Mouse (Mus musculus) heart, embryonic 16.5 days (tissue): ENCODE data around the gene Pef1. TPM values are rescaled to one million over a fixed set of nuclear protein-coding genes. Genes with fewer than 3 reads are reported as not detected.

Source experiments
- ATAC-seq: fragments of 200-750 bp; cut with Nextera tagmentation; replicated peaks from 2 replicates; pipeline ENCODE4 v1.8.0; 2017; ENCODE audit warnings: moderate number of reproducible peaks; ENCODE audit not compliant: insufficient read depth, low FRiP score; ENCODE audit errors: extremely low read depth
- H3K27ac ChIP-seq: fragments of 300-500 bp; sonication (generic); 2 replicates; pipeline ENCODE4 v1.5.1; 2014; ENCODE audit warnings: mild to moderate bottlenecking, low read length, control low read depth, moderate library complexity
- H3K27me3 ChIP-seq: fragments of 300-500 bp; sonication (generic); 2 replicates; pipeline ENCODE4 v1.6.1; 2014; ENCODE audit warnings: low read length, mixed read lengths; ENCODE audit not compliant: control insufficient read depth, insufficient read depth
- H3K36me3 ChIP-seq: fragments of 300-500 bp; sonication (generic); 2 replicates; pipeline ENCODE4 v1.6.1; 2014; ENCODE audit not compliant: control insufficient read depth, insufficient read depth
- H3K4me1 ChIP-seq: fragments of 300-500 bp; sonication (generic); 2 replicates; pipeline ENCODE4 v1.6.1; 2014; ENCODE audit warnings: low read length, mixed read lengths; ENCODE audit not compliant: control insufficient read depth, insufficient read depth
- H3K4me2 ChIP-seq: fragments of 300-500 bp; sonication (generic); 2 replicates; pipeline ENCODE4 v1.6.1; 2014; ENCODE audit warnings: low read depth, mild to moderate bottlenecking, control low read depth, low read length
- H3K4me3 ChIP-seq: fragments of 300-500 bp; sonication (generic); 2 replicates; pipeline ENCODE4 v1.5.1; 2014; ENCODE audit warnings: mild to moderate bottlenecking, control low read depth, low read length
- H3K9ac ChIP-seq: fragments of 300-500 bp; sonication (generic); 2 replicates; pipeline ENCODE4 v1.6.1; 2014; ENCODE audit warnings: low read length, control low read depth
- H3K9me3 ChIP-seq: fragments of 300-500 bp; sonication (generic); replicated peaks from 2 replicates; pipeline ENCODE4 v1.6.1; 2016; ENCODE audit warnings: low read length; ENCODE audit not compliant: control insufficient read depth
- WGBS: fragments of 180-500 bp; shearing (Covaris S2); extraction: QIAGEN DNeasy Blood & Tissue Kit; methylation state at CpG from one replicate; pipeline ENCODE4 v1.1.7; 2014; 5-methylcytosine and 5-hydroxymethylcytosine counted together
- polyA plus RNA-seq: library from polyadenylated mRNA; unstranded; fragments of >200 nt; fragmentation: Nextera tagmentation; extraction: Ambion mirVana; gene quantifications from 2 replicates; pipeline ENCODE4 v1.2.1, GENCODE M21; 2015

Gene Pef1
- polyA plus RNA-seq, 1 experiment from 2014 or later: 61.9 TPM

DNA sequence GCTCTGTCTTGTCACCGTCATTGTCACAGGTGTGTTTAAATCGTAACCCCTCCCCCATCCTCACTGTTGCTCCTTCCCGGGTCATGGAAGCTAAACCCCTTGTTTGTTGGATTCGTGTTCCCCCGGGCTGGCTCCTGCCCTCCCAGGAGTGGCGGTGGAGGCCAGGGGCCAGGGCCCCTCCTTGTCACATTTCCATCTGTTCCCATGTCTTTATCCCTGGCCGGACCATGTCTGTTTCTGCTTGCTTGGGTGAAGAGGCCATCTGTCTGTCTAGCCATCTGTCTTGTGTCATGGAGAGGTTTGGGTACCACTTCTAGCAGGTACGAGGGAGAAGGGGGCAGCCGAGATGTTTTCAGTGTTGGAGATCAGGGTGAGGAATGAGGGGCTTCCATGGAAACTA lies 20.1 kb upstream of the Pef1 start:
- no peak overlapping the region for H3K9ac ChIP-seq
- ATAC-seq: no peak
- no peak overlapping the region for H3K4me2 ChIP-seq
- peaks cover 12% of the 10 kb centered on the region for H3K4me1 ChIP-seq
- peaks cover 18% of the 10 kb centered on the region for H3K27me3 ChIP-seq
- 0 out of 2 replicates have a peak overlapping the region, but pooled peaks have one; percentile 8 for H3K27ac ChIP-seq
- 55% methylated on average over 9 of the region's 9 CpGs for WGBS
- no peak overlapping the region for H3K4me3 ChIP-seq
- H3K9me3 ChIP-seq: no peaks in the 10 kb centered on the region
- no peaks in the 10 kb centered on the region for H3K36me3 ChIP-seq

DNA sequence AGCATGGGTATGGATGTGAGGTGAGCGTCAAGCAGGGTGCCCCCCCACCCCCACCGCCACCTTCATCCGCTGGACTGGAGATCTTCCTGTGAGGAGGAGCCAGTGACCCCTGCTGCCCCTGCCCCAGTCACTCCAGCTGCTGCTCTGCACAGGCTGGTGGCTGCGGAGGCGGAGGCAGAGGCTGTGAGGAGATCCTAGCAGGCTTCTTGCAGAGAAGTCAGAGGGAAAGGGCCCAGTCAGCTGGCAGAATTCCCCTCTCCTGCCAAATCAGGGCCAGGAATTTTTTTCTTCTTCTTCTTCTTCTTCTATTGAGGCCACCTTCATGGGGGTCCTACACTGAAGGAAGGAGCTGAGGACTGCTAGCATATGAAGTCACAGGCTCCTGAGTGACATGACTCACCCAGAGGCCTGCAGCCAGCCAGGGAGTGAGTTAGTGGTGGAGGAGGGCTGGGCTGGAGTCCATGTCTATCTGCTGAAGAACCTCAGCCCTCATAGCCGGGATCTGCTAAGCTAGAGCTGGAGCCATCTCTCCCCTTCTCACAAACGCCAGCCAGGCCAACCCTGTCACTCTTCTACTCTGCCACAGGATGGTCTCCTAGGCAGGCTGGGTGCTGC lies 17.9 kb upstream of the Pef1 start:
- Histone ChIP-seq H3K36me3 (no peaks in the 10 kb centered on the region), H3K27ac (no peak overlapping the region), H3K4me1 (peaks cover 12% of the 10 kb centered on the region), H3K9me3 (no peaks in the 10 kb centered on the region), H3K9ac (no peak overlapping the region), H3K4me2 (no peak overlapping the region), H3K27me3 (peaks cover 19% of the 10 kb centered on the region), H3K4me3 (no peak overlapping the region)
- 0 out of 2 replicates have a peak, but pooled peaks have one; percentile 43 for ATAC-seq
- WGBS: 51% methylated on average over 7 of the region's 7 CpGs

DNA sequence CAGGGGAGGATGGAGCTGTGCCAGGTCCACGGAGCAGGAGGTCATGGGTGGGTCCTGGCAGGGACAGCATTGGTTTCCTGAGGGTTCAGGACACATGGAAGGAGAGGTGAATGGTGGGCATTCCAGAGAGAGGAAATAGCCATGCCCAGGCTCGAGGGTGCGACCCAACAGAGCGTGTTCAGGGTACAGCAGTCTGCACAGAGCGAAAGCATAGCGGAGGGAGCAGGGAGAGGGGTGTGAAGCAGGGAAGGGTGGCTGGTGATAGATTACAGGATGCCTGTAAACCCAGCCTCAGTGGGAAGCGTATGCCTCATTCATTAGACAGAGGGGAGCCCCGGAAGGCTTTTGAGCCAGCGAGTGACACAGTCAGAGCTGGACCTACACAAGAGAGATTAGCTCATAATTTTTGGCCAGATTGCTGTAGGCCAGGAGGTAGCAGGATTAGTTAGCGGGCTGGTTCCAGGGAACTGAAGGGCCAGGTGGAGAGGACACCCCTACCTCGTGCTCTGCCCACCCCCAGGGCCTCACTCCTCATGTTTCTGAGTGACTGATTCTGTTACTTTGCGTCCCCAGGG lies 17.0 kb upstream of the Pef1 start:
- Histone ChIP-seq H3K36me3 (no peaks in the 10 kb centered on the region), H3K4me3 (no peak overlapping the region), H3K27ac (no peak overlapping the region), H3K9me3 (no peaks in the 10 kb centered on the region), H3K27me3 (peaks cover 18% of the 10 kb centered on the region), H3K9ac (no peak overlapping the region), H3K4me1 (peaks cover 12% of the 10 kb centered on the region), H3K4me2 (no peak overlapping the region)
- no peak for ATAC-seq
- 66% methylated on average over 12 of the region's 12 CpGs for WGBS

GRCm38 (mm10) chr4:130087293-130087692 lies 15.1 kb upstream of the Pef1 start:
- no peak overlapping the region for H3K4me3 ChIP-seq
- no peak for ATAC-seq
- no peak overlapping the region for H3K4me2 ChIP-seq
- H3K9me3 ChIP-seq: no peaks in the 10 kb centered on the region
- peaks cover under 1% of the 10 kb centered on the region; the same call in 1 of the 2 replicates for H3K4me1 ChIP-seq
- 9% methylated on average over 7 of the region's 7 CpGs for WGBS
- no peak overlapping the region for H3K9ac ChIP-seq
- H3K27ac ChIP-seq: no peak overlapping the region
- peaks cover 15% of the 10 kb centered on the region for H3K27me3 ChIP-seq
- H3K36me3 ChIP-seq: no peaks in the 10 kb centered on the region

DNA sequence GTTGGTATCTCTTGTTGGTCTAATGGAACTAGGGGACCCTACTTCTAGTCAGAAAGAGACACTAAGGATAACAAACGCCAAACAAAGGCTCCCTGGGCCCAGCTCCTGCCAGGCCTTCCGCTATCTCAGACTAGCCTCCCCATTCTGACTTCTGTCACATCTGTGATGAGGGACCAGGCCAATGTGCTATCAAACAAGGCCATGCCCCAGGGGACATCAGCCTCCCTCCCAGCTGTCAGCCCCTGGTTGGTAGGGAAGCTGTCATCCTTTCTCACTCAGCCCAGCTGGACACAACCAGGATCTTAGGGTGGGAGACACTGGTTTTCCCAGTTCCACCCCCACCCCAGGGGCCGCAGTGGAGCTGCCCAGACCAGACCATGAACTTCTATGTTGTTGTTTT lies 7.2 kb upstream of the Pef1 start:
- H3K4me2 ChIP-seq: no peak overlapping the region
- no peak overlapping the region for H3K4me3 ChIP-seq
- H3K27me3 ChIP-seq: peaks cover 12% of the 10 kb centered on the region; the same call in 1 of the 2 replicates
- no peak overlapping the region for H3K9ac ChIP-seq
- 54% methylated on average over 3 of the region's 3 CpGs for WGBS
- H3K9me3 ChIP-seq: no peaks in the 10 kb centered on the region
- H3K4me1 ChIP-seq: no peaks in the 10 kb centered on the region
- H3K27ac ChIP-seq: no peak overlapping the region
- no peaks in the 10 kb centered on the region for H3K36me3 ChIP-seq
- no peak for ATAC-seq

DNA sequence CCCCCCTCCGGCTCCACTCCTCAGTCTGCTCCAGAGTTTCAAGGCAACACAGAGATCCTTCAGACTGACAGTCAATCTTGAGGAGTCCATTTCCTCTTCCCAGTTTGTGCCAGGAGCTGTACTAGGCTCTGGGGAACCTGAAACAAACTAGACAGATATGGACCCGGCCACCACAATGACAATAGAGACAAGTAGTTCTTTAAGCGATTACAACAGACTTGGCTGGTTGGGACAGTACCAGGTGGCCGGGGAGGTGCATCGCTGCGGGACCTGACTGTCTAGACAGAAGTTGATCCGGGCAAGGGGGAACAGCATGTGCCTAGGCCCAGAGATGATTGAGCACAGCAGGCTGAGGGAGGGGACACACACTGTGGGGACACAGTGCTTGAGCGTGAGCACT lies 1.2 kb upstream of the Pef1 start:
- no peak overlapping the region for H3K9ac ChIP-seq
- no peak overlapping the region for H3K27ac ChIP-seq
- H3K27me3 ChIP-seq: peaks cover 4% of the 10 kb centered on the region; the same call in 1 of the 2 replicates
- H3K4me2 ChIP-seq: no peak overlapping the region
- no peaks in the 10 kb centered on the region for H3K36me3 ChIP-seq
- ATAC-seq: no peak
- no peaks in the 10 kb centered on the region; the same call in 1 of the 2 replicates for H3K4me1 ChIP-seq
- no peak overlapping the region for H3K4me3 ChIP-seq
- H3K9me3 ChIP-seq: peaks cover 5% of the 10 kb centered on the region; the same call in 1 of the 2 replicates
- WGBS: 46% methylated on average over 8 of the region's 8 CpGs

DNA sequence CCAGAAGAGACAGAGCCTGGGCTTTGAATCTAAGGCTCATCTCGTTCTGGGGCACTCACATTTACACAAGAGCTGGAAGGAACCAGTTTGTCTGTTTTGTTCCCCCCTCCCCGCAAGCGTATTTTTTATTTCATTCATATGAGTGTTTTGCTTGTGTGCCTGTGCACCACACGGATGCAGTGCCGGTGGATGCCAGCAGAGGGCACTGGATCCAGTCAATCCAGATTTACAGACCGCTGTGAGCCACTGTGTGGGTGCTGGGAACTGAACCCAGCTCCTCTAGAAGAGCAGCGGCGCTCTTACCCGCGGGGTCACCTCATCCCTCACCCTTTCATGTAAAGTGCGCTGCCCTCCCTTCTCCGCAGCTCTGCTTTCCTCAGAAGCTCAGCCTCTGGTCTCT lies 1.3 kb downstream of the Pef1 start:
- Histone ChIP-seq H3K4me1 (peaks cover 5% of the 10 kb centered on the region), H3K9ac (no peak overlapping the region), H3K4me2 (no peak overlapping the region), H3K27ac (no peak overlapping the region), H3K36me3 (no peaks in the 10 kb centered on the region), H3K27me3 (peaks cover 4% of the 10 kb centered on the region; the same call in 1 of the 2 replicates), H3K9me3 (peaks cover 5% of the 10 kb centered on the region; the same call in 1 of the 2 replicates), H3K4me3 (no peak overlapping the region)
- WGBS: 77% methylated on average over 12 of the region's 12 CpGs
- no peak for ATAC-seq

DNA sequence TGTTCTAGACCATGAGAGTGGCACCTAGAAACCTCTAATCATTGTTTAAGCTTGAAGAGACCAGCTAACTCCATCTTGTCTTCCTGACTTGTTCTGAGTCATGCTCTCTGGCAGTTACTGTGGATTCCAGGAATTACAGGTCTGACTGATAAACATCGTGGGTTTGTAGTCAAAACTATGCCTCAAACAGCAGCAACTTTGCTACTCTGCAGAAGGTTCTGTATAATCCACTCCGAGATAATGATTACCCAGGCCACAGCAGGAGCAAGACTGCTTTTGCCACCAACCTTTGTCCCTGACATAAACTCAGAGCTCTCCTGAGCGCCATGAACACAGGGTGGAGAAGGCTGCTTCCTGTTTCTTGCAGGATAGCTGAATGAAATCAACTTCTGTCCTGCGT lies 2.2 kb downstream of the Pef1 start:
- Histone ChIP-seq H3K9ac (no peak overlapping the region), H3K4me1 (peaks cover 7% of the 10 kb centered on the region), H3K4me3 (no peak overlapping the region), H3K9me3 (peaks cover 5% of the 10 kb centered on the region; the same call in 1 of the 2 replicates), H3K36me3 (no peaks in the 10 kb centered on the region), H3K27me3 (peaks cover 2% of the 10 kb centered on the region; the same call in 1 of the 2 replicates), H3K27ac (no peak overlapping the region), H3K4me2 (no peak overlapping the region)
- no peak for ATAC-seq
- WGBS: 62% methylated on average over 4 of the region's 4 CpGs

GRCm38 (mm10) chr4:130107065-130107443 lies 4.7 kb downstream of the Pef1 start:
- 15% methylated on average over 14 of the region's 14 CpGs for WGBS

More at GRCm38 (mm10) chr4:130107065-130107443, 4.7 kb downstream of the Pef1 start:
- Histone ChIP-seq H3K9me3 (peaks cover 5% of the 10 kb centered on the region; the same call in 1 of the 2 replicates), H3K4me2 (peak overlapping the region; percentile 60), H3K36me3 (no peaks in the 10 kb centered on the region), H3K9ac (peak overlapping the region; percentile 75), H3K4me3 (peak overlapping the region; percentile 79), H3K27me3 (no peaks in the 10 kb centered on the region), H3K27ac (peak overlapping the region; percentile 6; the same call in 1 of the 2 replicates), H3K4me1 (peaks cover 7% of the 10 kb centered on the region)
- ATAC-seq: peak; percentile 57; the same call in 1 of the 2 replicates
